Mouse (Mus musculus) retina, adult 2 months (tissue): Measurements from ENCODE around the gene 4921501E09Rik.
"Not testable (repeated sequence)": the region's sequence is repeated elsewhere in the genome, so short reads cannot be mapped to it uniquely, and the experiment has no call there.

Experiments used
- DNase-seq: peaks from one replicate; pipeline ENCODE4 v3.0.0-alpha.2; 2012; ENCODE audit warnings: low read depth, low spot score

4921501E09Rik gene

GRCm38 (mm10) chr17:33067958-33068357 is at the start of gene 4921501E09Rik:
TSS of gene 4921501E09Rik (minus strand) at chr17:33068058.
- no peak for DNase-seq

- no peak for DNase-seq
Measured at GRCm38 (mm10) chr17:33097396-33097795, 29.5 kb upstream of the 4921501E09Rik start.

DNA sequence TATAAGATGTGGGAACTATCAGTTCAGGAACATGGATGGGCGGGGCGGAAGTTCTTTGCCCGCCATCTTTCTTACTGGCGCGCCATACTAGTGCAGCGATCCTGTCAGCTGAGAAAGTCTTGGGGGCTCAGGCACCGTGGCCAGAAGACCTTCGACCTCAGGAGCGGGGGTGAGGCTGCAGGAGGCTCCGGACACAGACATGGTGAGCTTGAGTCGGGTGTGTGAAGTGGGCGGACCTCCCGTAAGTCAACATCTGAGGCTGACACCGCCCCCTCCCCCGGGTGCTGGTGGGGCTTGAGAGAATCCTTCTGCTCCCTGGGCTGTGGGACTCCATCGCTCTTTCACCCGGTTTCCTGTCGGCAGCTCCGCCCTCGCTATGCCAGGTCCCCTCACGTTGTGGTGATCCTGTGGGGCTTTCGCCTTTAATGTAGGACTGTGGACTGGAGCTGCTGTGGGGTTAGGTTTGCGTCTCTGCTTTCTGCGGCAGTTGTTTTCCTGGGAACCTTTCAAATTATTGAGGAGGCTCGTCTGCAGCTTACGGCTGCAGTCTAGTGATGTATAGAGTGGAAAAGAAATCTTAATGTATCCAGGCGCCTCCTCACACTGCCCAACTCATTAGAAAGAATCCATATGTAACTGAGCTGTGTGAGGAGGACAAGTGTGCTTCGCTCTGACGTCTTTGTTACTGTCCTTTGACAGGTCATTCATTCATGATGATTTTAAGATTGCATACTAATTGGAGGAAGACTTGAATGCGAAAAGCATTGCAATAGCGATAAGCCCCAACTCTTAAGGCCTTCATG is 24.7 kb upstream of the 4921501E09Rik start:
- DNase-seq = peak; percentile 69

DNA sequence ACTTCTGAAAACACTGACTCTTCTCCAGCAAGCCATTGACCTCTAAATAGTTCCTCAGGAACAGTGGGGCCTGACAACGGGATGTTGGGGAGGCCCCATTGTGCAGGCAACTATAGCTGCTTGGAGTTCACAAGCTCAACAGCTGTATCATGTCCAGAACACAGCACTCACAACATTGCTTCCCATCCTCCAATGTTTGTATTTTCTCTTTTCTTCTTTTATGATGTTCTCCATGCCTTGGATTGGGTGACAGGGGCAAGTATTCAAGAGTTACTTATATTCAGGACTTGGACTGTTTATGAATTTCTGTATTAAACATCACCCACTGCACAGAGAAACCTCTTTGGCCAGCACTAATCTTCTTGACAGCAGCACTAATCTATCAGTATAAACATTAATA is 23.8 kb upstream of the 4921501E09Rik start:
- DNase-seq = no peak

DNA sequence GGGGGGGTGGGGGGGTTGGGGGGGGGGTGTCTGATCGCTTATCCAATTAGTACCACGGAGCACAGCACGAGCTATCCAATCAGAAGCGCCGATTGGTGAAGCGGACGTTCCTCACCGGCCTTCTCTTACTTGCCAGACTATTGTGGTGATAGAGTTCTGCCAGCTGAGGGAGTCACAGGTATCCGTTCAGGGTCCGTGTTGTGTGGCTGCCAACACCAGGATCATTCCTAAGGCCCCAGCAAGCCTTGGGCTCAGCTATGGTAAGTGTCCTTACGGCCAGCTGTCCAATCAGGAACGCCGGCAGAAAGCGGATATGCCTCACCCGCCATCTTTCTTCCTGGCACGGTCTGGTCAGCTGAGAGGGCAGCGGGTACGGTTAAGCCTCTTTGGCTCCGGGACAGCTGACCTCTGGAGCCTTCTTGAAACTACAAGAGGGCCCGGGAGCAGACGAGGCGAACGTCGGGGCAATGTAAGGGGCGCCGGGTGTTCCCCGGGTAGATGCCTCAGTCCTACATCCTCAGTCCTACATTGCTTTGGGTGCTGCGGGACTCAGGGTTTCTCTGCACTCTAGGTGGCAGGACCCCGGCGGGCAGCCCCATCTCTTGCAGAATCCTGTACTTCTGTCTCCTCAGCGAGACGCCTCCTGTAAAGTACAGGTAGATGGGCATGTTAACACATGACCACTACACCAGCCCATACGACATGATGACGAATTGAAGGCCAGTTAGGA is 21.5 kb upstream of the 4921501E09Rik start, which contains the start of gene Zfp563:
Gene Zfp563, plus strand, starts transcription at position 91 of the 730 bp plus-strand sequence.
- DNase-seq = peak; percentile 95

DNA sequence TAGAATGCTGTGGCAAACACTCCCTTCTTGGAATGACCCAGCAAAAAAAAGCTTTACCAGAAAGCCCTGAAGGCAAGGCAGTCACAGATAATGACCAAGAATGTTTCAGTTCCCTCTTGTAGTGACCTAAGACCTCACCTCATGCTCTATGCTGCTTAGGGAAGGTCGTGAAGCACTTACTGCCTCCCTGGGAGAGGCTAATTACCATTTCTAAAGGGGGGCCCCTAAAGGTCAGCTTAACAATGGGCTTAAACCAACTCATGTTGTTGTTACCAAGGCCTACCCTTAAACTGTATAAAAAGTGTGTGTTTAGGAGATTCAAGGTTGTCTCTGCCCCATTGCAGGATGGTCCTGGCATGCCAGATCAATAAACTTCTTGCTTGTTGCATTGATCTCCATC is 4.9 kb downstream of the 4921501E09Rik start:
- no peak for DNase-seq

GRCm38 (mm10) chr17:33058791-33059190 is 9.1 kb downstream of the 4921501E09Rik start:
- DNase-seq = no peak

- DNase-seq = peak; percentile 73
Measured at GRCm38 (mm10) chr17:33032900-33033891, 34.7 kb downstream of the 4921501E09Rik start, which contains the start of gene Zfp763. TSS of gene Zfp763 (minus strand) at chr17:33033402.

GRCm38 (mm10) chr17:33032376-33032775 is 35.5 kb downstream of the 4921501E09Rik start:
- peak; percentile 6 for DNase-seq

DNA sequence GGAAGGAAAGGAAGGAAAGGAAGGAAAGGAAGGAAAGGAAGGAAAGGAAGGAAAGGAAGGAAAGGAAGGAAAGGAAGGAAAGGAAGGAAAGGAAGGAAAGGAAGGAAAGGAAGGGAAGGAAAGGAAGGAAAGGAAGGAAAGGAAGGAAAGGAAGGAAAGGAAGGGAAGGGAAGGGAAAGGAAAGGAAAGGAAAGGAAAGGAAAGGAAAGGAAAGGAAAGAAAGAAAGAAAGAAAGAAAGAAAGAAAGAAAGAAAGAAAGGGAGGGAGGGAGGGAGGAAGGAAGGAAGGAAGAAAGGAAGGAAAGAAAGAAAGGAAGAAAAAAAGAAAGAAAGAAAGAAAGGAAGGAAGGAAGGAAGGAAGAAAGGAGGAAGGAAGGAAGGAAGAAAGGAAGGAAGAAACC is 47.4 kb downstream of the 4921501E09Rik start:
- not testable (repeated sequence) for DNase-seq
